Mouse (Mus musculus) ES-CJ7 (cell line): ENCODE results near the gene Tspyl2.
"Not testable (repeated sequence)": the region's sequence is repeated elsewhere in the genome, so short reads cannot be mapped to it uniquely, and the experiment has no call there.

Experiments
- DNase-seq: peaks from one replicate; pipeline ENCODE4 v3.0.0; 2011; ENCODE audit warnings: low read depth, low spot score

Gene Tspyl2

GRCm38 (mm10) chrX:152342358-152342901 is at the start of gene Tspyl2:
Gene Tspyl2, minus strand, starts transcription at chrX:152342425.
- peak; percentile 96 for DNase-seq

- DNase-seq: peak; percentile 53
Observed at GRCm38 (mm10) chrX:152368397-152369273, 26.4 kb upstream of the Tspyl2 start, which contains the start of gene Gpr173. Gene Gpr173, minus strand, starts transcription at chrX:152368704.

- DNase-seq: no peak
Observed at GRCm38 (mm10) chrX:152368054-152368396, 25.8 kb upstream of the Tspyl2 start.

- DNase-seq: no peak
Observed at GRCm38 (mm10) chrX:152366418-152366817, 24.2 kb upstream of the Tspyl2 start.

GRCm38 (mm10) chrX:152352553-152353153 is 10.4 kb upstream of the Tspyl2 start:
- peak; percentile 59 for DNase-seq

- no peak for DNase-seq
Observed at GRCm38 (mm10) chrX:152347041-152347440, 4.8 kb upstream of the Tspyl2 start.

- DNase-seq: no peak
Observed at GRCm38 (mm10) chrX:152346587-152346986, 4.4 kb upstream of the Tspyl2 start.

GRCm38 (mm10) chrX:152342903-152343302 is 678 bp upstream of the Tspyl2 start:
- no peak for DNase-seq

GRCm38 (mm10) chrX:152341496-152341895 is 729 bp downstream of the Tspyl2 start:
- no peak for DNase-seq

- DNase-seq: peak; percentile 94
Observed at GRCm38 (mm10) chrX:152336546-152337332, 5.5 kb downstream of the Tspyl2 start.

GRCm38 (mm10) chrX:152336123-152336522 is 6.1 kb downstream of the Tspyl2 start:
- not testable (repeated sequence) for DNase-seq

GRCm38 (mm10) chrX:152329400-152329799 is 12.8 kb downstream of the Tspyl2 start:
- not testable (repeated sequence) for DNase-seq

GRCm38 (mm10) chrX:152327689-152328052 is 14.6 kb downstream of the Tspyl2 start:
- DNase-seq: no peak

- peak; percentile 88 for DNase-seq
Observed at GRCm38 (mm10) chrX:152326996-152327688, 15.1 kb downstream of the Tspyl2 start, which contains the start of gene Kantr. Gene Kantr, minus strand, starts transcription at chrX:152327495.

GRCm38 (mm10) chrX:152323584-152323983 is 18.6 kb downstream of the Tspyl2 start:
- no peak for DNase-seq

- no peak for DNase-seq
Observed at GRCm38 (mm10) chrX:152322776-152323175, 19.4 kb downstream of the Tspyl2 start.

GRCm38 (mm10) chrX:152320535-152320934 is 21.7 kb downstream of the Tspyl2 start:
- DNase-seq: no peak

- peak; percentile 25 for DNase-seq
Observed at GRCm38 (mm10) chrX:152307942-152308341, 34.3 kb downstream of the Tspyl2 start.

- no peak for DNase-seq
Observed at GRCm38 (mm10) chrX:152307371-152307770, 34.9 kb downstream of the Tspyl2 start.

GRCm38 (mm10) chrX:152306224-152306623 is 36.0 kb downstream of the Tspyl2 start:
- DNase-seq: peak; percentile 30

GRCm38 (mm10) chrX:152287026-152287425 is 55.2 kb downstream of the Tspyl2 start:
- DNase-seq: peak; percentile 59
